Mouse (Mus musculus) kidney, postnatal 0 days (tissue): ENCODE results near the gene Sp2. TPM values are rescaled to one million over a fixed set of nuclear protein-coding genes. Genes with fewer than 3 reads are reported as not detected.

Experiments used
- ATAC-seq: fragments of 200-750 bp; cut with Nextera tagmentation; replicated peaks from 2 replicates; pipeline ENCODE4 v1.8.0; 2017; ENCODE audit warnings: low read depth, moderate number of reproducible peaks, moderate TSS enrichment, moderate library complexity; ENCODE audit not compliant: low FRiP score
- DNase-seq: peaks from one replicate; pipeline ENCODE4 v3.0.0-alpha.2; 2016; ENCODE audit warnings: low spot score
- H3K27ac ChIP-seq: fragments of 300-500 bp; sonication (generic); 2 replicates; pipeline ENCODE4 v1.5.1; 2014; ENCODE audit warnings: mild to moderate bottlenecking
- H3K27me3 ChIP-seq: fragments of 300-500 bp; sonication (generic); 2 replicates; pipeline ENCODE4 v1.6.1; 2014; ENCODE audit warnings: low read length, mixed read lengths; ENCODE audit not compliant: insufficient read depth
- H3K36me3 ChIP-seq: fragments of 300-500 bp; sonication (generic); 2 replicates; pipeline ENCODE4 v1.6.1; 2014; ENCODE audit warnings: low read length, mixed read lengths; ENCODE audit not compliant: insufficient read depth
- H3K4me1 ChIP-seq: fragments of 300-500 bp; sonication (generic); replicated peaks from 2 replicates; pipeline ENCODE4 v1.6.1; 2014; ENCODE audit warnings: antibody characterized with exemption, low read length, mixed read lengths; ENCODE audit not compliant: insufficient read depth
- H3K4me2 ChIP-seq: fragments of 300-500 bp; sonication (generic); 2 replicates; pipeline ENCODE4 v1.6.1; 2014; ENCODE audit warnings: mild to moderate bottlenecking, low read length, moderate library complexity, mixed read lengths
- H3K4me3 ChIP-seq: fragments of 300-500 bp; sonication (generic); replicated peaks from 2 replicates; pipeline ENCODE4 v1.5.1; 2014; ENCODE audit warnings: low read depth, low read length
- H3K9ac ChIP-seq: fragments of 300-500 bp; sonication (generic); 2 replicates; pipeline ENCODE4 v1.6.1; 2014; ENCODE audit warnings: low read depth, low read length
- H3K9me3 ChIP-seq: fragments of 300-500 bp; sonication (generic); replicated peaks from 2 replicates; pipeline ENCODE4 v1.6.1; 2016; ENCODE audit warnings: low read length, inconsistent platforms, mixed read lengths
- CTCF ChIP-seq: IDR thresholded peaks from 2 replicates; pipeline ENCODE4 v1.5.1; 2016; ENCODE audit warnings: antibody characterized with exemption, low read depth, mild to moderate bottlenecking, moderate library complexity
- WGBS: fragments of 180-500 bp; shearing (Covaris S2); extraction: QIAGEN DNeasy Blood & Tissue Kit; methylation state at CpG from one replicate; pipeline ENCODE4 v1.1.7; 2014; 5-methylcytosine and 5-hydroxymethylcytosine counted together
- polyA plus RNA-seq: library from polyadenylated mRNA; unstranded; fragments of >200 nt; fragmentation: Nextera tagmentation; extraction: Ambion mirVana; gene quantifications from 2 replicates; pipeline ENCODE4 v1.2.1, GENCODE M21; 2015

Sp2 gene
- polyA plus RNA-seq, 1 experiment from 2014 or later = 16.3 TPM

DNA sequence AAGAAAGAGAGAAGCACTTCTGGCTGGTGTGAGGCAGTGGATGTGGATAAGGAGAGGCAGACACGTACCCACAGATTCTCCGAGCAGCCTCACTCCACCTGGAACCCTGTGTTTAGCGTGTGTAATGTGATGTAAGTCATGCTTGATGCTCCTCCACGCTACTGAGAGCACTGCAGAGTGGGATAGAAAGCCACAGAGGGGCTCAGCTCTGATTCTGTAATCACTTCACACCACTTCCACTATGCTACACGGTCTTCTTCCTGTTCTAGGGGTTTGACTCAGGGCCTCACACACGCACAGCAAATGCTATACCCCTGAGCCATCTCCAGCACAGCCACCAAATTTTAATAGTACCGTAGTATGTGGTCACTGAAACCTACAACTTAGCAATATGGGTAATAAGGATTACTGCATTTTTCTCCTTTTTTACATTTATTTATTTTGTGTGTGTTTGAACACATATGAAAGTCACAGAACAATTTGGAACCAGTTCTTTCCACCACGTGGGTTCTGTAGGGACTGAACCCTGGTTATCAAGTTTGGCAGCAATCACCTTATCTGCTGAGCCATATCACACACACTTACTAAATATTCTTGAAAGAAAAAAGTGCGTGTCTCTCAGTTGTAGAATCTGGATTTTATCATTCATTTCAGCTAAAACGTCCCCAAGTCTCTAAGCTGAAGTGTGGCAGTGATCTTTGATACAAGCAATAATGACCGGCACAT is 15.1 kb downstream of the Sp2 start:
- Histone ChIP-seq H3K4me2 (peak overlapping the region; percentile 30), H3K36me3 (0 out of 2 replicates have a peak, but pooled peaks cover 4% of the 10 kb centered on the region), H3K4me1 (peaks cover 21% of the 10 kb centered on the region), H3K27me3 (no peaks in the 10 kb centered on the region), H3K9me3 (no peaks in the 10 kb centered on the region), H3K27ac (peak overlapping the region; percentile 39; the same call in 1 of the 2 replicates), H3K9ac (no peak overlapping the region), H3K4me3 (no peak overlapping the region)
- TF ChIP-seq CTCF = no peak
- WGBS = 73% methylated on average over 11 of the region's 11 CpGs
- ATAC-seq = no peak
- DNase-seq = no peak

DNA sequence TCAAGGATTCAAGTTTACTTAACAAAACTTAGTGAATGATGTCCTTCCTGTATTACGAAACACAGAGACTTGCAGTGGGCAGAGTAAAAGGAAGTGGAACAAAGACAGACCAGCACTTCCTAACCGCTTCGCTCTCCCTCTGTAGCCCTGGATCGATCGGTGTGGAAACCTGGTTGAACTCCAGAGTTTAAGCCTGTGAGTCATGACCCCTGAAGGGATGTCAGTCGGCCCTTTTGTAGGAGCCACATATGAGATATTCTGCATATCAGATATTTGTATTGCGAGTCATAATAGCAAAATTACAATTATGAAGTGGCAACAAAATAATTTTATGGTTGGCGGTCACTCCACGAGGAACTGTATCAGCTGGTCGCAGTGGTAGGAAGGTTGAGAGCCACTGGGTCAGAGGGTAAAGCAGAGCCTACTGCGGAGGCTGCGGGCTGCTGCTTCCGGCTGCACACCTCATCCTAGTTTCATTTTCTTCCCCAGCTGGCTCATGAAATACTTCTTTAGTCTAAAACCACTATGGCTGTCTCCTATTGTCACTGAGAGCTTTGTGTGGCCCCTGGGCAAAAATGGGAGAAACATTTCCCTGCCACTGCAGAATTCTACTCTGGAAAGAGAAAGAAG is 15.7 kb downstream of the Sp2 start:
- no peak for ATAC-seq
- Histone ChIP-seq H3K27ac (peak overlapping the region; percentile 39; the same call in 1 of the 2 replicates), H3K9me3 (no peaks in the 10 kb centered on the region)

DNA sequence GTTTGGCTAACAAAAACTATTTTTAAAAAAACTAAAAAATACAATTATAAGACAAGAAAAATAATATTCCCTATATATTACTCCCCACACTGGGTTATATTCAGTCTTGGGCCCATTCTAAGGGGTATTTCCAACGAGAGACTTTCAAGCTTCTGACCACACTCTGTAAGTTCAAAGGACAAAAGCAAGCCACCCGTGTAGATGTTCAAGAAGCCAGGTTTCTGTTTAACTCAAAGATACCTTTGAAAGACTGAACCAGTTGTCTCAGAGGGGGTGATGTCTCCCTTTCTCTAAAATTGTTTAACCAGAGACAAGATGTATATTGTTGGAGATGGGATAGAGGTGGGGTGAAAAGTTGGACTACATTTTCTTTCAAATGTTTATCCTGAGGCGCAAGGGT is 16.6 kb downstream of the Sp2 start:
- ATAC-seq (no peak), DNase-seq (no peak)
- Histone ChIP-seq H3K4me3 (no peak overlapping the region), H3K4me1 (peaks cover 21% of the 10 kb centered on the region), H3K36me3 (peaks cover 10% of the 10 kb centered on the region; the same call in 1 of the 2 replicates), H3K4me2 (no peak overlapping the region), H3K9me3 (no peaks in the 10 kb centered on the region), H3K9ac (no peak overlapping the region), H3K27me3 (no peaks in the 10 kb centered on the region), H3K27ac (0 out of 2 replicates have a peak overlapping the region, but pooled peaks have one; percentile 39)
- no peak for TF ChIP-seq CTCF
- 71% methylated on average over 3 of the region's 3 CpGs for WGBS

More for the DNA sequence above, 15.7 kb downstream of the Sp2 start:
- no peak for DNase-seq
- no peak overlapping the region for H3K9ac ChIP-seq
- peaks cover 21% of the 10 kb centered on the region for H3K4me1 ChIP-seq
- no peak for TF ChIP-seq CTCF
- no peak overlapping the region for H3K4me3 ChIP-seq
- H3K36me3 ChIP-seq = 0 out of 2 replicates have a peak, but pooled peaks cover 4% of the 10 kb centered on the region
- 74% methylated on average over 13 of the region's 13 CpGs for WGBS
- no peaks in the 10 kb centered on the region for H3K27me3 ChIP-seq
- peak overlapping the region; percentile 30 for H3K4me2 ChIP-seq

DNA sequence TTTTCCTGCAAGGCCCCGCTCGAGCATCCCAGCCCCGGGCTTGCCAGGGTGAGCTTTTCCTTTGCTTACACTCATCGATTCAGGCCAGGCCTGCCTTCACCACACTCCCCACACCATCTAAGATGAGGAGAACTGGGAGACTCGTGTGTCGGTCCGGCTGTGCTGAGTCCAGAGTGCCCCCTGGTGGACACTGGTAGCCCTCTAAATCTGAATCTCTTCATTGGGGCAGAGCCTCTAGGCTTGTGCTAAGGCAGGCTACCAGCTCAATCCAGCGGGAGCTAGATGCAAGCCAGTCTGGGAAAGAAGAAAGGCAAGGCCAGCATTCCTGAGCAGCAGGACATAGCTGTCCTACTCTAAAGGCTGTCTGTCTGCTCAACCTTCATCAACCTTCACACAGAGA is 19.2 kb downstream of the Sp2 start:
- Histone ChIP-seq H3K4me3 (no peak overlapping the region), H3K9ac (no peak overlapping the region), H3K4me1 (peaks cover 5% of the 10 kb centered on the region), H3K27me3 (no peaks in the 10 kb centered on the region), H3K9me3 (no peaks in the 10 kb centered on the region), H3K27ac (peak overlapping the region; percentile 70), H3K36me3 (peaks cover 24% of the 10 kb centered on the region; the same call in 1 of the 2 replicates), H3K4me2 (no peak overlapping the region)
- DNase-seq (peak; percentile 89), ATAC-seq (peak; percentile 85)
- peak; percentile 97 for TF ChIP-seq CTCF
- 16% methylated on average over 8 of the region's 8 CpGs for WGBS

DNA sequence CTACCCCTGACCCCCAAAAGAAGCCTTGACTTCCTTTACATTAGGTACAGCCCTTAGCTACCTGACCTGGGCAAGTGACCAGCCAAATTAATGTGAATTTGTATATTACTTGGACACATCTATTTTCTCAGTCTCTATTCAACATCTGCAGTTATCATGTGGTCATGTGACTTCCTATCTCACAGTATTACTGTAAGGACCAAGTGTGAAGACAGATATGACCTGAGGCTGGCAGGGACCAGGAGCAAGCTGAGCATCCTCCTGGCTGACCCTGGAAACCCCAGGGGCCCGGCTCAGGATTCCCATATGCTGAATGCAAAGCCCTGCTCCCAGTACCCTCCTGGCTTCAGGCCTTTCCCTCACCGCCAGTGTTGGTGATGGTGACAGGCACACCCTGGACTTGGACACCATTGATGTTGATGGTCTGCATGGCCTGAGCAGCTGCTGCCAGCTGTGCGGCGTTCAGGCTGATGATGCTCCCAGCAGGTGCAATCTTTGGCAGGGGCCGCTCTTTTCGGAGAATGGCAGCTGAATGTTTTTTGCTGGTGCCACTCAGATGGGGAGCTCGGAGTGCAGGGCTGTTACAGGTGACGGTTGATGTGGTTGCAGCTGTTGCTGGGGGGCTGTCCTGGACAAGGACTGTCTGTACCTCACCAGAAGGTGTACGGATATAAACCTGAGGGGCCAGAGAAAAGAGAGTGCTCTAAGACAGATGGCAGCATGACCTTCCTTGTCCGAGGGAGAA is 25.5 kb downstream of the Sp2 start:
- Histone ChIP-seq H3K9ac (no peak overlapping the region), H3K27me3 (no peaks in the 10 kb centered on the region), H3K4me1 (no peaks in the 10 kb centered on the region), H3K4me3 (no peak overlapping the region), H3K4me2 (no peak overlapping the region), H3K36me3 (peaks cover 50% of the 10 kb centered on the region; the same call in 1 of the 2 replicates), H3K27ac (no peak overlapping the region), H3K9me3 (no peaks in the 10 kb centered on the region)
- no peak for TF ChIP-seq CTCF
- DNase-seq = no peak
- 93% methylated on average over 10 of the region's 10 CpGs for WGBS
- no peak for ATAC-seq
